Mouse (Mus musculus) brain, embryonic 14.5 days (tissue): ENCODE measurements at regions not wholly inside any gene's neighbourhood (a gene's known extent, or its start where the extent isn't known, plus 50 kb on each side); places are given as distances from the start of the nearest gene placed in this dataset.

Source experiments
- CTCF ChIP-seq: fragments of 200-500 bp; IDR thresholded peaks from 2 replicates; pipeline ENCODE4 v1.5.1; 2012; ENCODE audit warnings: inconsistent platforms, mild to moderate bottlenecking, moderate library complexity, borderline replicate concordance; ENCODE audit not compliant: insufficient read depth, insufficient read length; ENCODE audit errors: extremely low read depth
- POLR2A ChIP-seq: fragments of 200-500 bp; IDR thresholded peaks from 2 replicates; pipeline ENCODE4 v1.6.1; 2012; ENCODE audit warnings: mild to moderate bottlenecking, inconsistent platforms, borderline replicate concordance; ENCODE audit not compliant: poor library complexity, insufficient read depth, insufficient read length, severe bottlenecking; ENCODE audit errors: extremely low read depth

- TF ChIP-seq POLR2A (no peak), CTCF (no peak)
These were observed 689.3 kb downstream of the Cypt12 start for GRCm38 (mm10) chr3:18637553-18637952.
